Mouse (Mus musculus) megakaryocyte progenitor cell, adult 5-6 weeks (primary cell): ENCODE measurements at regions not wholly inside any gene's neighbourhood (a gene's known extent, or its start where the extent isn't known, plus 50 kb on each side); places are given as distances from the start of the nearest gene placed in this dataset.

Experiments
- ATAC-seq: replicated peaks from 2 replicates; pipeline ENCODE4 v1.8.0; 2016; ENCODE audit warnings: mild to moderate bottlenecking, moderate TSS enrichment, inconsistent platforms; ENCODE audit not compliant: poor library complexity

GRCm38 (mm10) chr11:32991036-32991616 is 156.1 kb downstream of the Fgf18 start:
- no peak for ATAC-seq

GRCm38 (mm10) chr11:32990201-32990600 is 157.0 kb downstream of the Fgf18 start:
- no peak for ATAC-seq

- ATAC-seq = no peak
Observed at GRCm38 (mm10) chr11:32978899-32979298, 154.5 kb upstream of the Smim23 start.

GRCm38 (mm10) chr11:32976572-32976971 is 152.2 kb upstream of the Smim23 start:
- no peak for ATAC-seq

- ATAC-seq = no peak
Observed at GRCm38 (mm10) chr11:32973453-32973852, 149.0 kb upstream of the Smim23 start.

GRCm38 (mm10) chr11:32965418-32965817 is 141.0 kb upstream of the Smim23 start:
- ATAC-seq = no peak

- no peak for ATAC-seq
Observed at GRCm38 (mm10) chr11:32963625-32964293, 139.4 kb upstream of the Smim23 start.

GRCm38 (mm10) chr11:32961600-32961999 is 137.2 kb upstream of the Smim23 start:
- ATAC-seq = no peak

- ATAC-seq = no peak
Observed at GRCm38 (mm10) chr11:32958961-32959360, 134.6 kb upstream of the Smim23 start.

- no peak for ATAC-seq
Observed at GRCm38 (mm10) chr11:32956993-32957392, 132.6 kb upstream of the Smim23 start.

DNA sequence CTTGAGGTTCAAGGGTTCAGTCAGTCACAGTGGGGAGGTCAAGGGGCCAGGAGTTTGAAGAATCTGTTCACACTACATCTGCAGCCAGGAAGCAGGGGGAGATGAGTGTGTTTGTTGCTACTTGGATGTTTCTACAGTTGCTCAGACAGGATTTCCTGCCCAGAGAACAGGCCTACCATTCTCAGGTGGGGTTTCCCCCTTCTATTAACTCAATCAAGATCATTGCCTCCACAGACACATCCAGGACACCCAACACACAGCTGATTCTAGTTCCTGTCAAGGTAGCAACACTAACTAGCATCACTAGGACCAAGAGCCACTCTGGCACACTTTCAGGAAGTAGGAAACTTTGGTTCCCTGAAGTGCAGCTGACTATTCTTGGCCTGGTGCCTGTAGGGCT is 127.9 kb upstream of the Smim23 start:
- no peak for ATAC-seq

- no peak for ATAC-seq
Observed at GRCm38 (mm10) chr11:32948132-32948531, 123.7 kb upstream of the Smim23 start.

DNA sequence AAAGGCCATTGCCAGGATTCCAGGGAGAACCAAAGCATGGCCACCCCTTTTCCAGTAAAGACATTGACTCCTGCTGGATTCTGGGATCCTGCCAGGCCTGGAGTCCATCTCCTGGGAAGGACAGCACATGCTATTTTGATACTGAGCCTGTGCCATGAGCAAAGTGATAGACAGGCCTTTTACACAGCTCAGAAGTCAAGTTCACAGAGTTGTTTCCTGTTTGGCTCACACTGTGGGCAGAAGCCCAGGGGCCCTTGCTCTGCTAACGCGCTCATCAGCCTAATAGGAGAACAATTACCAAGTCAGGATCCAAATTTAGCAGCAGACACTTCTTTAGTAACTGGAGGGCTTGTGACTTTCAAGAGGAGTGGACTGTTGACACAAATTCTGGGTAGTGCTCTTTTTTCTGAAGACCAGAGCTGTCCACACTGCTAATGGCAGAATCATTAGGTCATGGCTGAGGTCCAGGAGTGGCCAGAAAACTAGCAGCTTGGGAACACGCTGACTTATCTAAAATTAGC is 122.1 kb upstream of the Smim23 start:
- no peak for ATAC-seq

DNA sequence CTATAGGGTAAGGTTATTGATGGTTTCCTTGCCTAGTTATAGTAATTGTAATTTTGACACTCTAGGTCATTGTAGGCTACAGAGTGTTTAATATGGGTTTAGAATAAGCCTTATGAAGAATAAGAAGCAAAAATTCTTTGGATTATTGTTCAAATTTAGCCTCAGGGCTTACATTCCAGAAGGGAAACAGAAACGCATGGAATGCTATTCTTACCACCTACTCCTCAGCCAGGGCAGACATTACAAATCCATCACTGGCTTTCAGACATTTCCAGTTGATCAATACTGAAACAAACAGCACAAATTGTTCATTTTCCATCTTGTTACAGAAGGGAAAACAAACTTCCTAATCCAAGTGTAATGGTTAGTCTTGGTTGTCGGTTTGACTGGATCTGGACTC is 120.7 kb upstream of the Smim23 start:
- no peak for ATAC-seq

DNA sequence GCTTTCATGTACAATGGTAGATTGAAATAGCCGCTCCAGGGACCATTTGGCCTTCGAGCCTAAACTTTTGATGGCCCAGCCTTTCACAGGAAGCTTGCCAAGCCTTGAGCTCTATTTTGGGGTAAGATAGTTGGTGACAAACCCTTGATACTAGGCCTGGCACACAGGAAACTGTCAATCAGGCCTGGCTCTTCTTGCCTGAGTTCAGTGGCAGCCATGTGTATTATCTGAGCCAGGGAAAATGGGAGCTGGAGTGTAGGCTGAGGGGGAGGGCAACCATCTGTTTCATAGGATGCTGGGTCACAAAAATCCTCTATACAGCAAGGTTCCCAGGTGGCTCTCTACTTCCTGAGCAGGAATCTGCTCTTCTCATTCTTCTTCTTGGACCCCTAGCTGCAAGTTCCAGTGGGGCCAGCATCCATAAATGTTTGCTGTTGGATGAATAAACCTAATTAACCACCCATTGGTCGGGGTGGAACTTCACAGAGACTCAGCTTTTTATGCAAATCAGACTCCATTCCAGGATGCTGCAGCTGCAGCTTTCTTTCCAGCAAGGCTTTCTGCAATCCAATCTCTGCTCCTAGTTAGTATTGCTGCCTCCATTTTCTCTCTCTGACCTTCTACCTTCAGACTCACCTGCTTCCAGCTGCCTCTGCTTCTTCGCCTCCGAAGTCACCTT is 117.1 kb upstream of the Smim23 start:
- no peak for ATAC-seq

GRCm38 (mm10) chr11:32939102-32939501 is 114.7 kb upstream of the Smim23 start:
- no peak for ATAC-seq

DNA sequence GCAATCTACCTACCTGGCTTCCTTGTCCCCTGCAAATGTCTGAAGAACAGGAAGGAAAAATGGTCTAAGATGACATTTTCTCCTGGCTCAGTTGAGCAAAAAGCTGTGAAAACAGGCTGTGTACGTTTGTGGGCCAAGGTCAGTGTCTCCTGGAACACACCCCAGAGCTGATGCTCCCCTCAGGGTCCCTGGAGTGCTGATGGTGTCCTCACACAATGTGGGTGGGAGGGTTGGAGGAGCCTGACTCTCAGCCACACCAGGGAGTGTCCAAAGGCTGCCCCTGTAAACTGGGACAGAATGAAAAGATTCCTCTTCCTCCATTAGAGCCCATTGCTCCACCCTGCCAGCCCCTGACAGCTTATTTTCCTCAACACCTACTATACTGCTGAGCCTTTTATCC is 112.8 kb upstream of the Smim23 start:
- ATAC-seq = no peak

- ATAC-seq = no peak
Observed at GRCm38 (mm10) chr11:32931928-32932327, 107.5 kb upstream of the Smim23 start.

DNA sequence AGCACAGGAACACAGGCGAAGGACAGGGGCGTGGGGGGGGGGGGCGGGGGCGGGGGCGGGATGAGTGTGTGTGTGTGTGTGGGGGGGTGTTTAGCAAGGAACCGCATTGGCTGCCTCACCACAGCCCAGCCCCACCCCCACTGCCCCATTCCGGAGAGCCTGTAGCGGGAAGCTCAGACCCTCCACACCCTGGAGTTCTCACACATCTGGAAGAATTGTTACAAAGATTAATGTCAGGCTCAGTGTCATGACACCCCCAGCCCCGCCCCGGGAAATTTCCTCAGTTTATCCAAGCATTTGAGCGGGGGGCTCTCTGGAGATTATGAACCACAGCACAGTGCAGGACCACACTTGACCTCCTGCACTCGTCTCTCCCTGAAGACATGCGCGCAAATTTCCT is 106.6 kb upstream of the Smim23 start:
- ATAC-seq = no peak

DNA sequence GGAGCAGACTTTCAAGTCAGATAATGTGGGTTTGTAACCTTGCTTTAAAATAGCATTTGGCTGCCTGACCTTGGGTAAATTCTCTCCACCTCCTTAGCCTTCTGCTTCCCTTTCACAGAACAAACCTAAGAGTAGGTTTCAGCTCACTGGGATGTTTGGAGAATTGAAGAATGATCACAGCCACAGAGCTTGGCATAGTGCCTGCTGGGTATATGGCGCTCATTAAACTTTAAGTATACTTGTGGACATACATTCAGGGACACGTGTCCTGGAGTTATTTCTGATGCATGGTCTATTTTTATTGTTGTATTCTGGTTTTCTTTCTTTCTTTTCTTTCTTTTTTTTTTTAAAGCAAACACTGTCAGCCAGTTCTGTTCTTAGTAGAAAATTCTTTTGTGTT is 104.4 kb upstream of the Smim23 start:
- ATAC-seq = no peak

DNA sequence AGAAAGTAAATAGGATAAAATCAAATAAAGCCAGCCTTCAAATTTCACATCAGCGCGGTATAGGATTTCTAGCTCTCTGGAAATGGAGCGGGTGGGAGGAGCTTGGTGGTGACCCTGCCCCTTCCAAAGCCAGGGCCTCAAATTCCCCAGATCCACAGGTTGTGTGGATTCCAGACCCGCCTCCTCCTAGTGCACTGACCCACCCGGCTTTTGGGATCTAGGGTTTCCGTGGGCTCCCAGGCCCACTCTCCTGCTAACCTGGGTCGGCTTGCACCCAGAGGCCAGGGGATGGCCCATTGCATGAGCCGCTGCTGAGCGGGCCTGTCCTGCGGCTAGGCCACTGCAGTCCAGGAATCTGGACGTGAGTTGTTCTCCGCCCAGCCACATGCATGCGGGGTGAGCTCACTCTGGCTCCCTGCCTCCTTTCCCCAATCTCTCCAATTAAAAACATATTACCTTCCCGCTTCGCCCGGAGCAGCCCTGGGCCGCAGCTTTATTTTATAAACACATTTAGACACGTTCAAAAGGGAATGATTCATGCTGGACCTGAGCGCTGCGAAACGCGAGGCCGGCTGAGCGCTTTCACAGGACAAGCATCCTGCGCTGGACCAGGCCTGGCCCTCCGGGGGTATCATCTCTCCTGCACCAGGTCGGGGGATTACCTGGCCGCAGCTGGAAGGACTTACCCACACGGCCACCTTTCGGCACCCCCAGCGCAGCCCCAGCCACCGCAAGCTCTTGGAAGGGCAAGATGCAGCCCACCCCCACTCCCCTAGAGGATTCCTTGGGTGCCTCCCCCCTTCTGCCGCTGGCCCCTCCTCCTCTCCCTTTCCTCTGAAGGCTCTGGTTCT is 101.2 kb upstream of the Smim23 start:
- ATAC-seq = no peak
